Mouse (Mus musculus): ENCODE measurements around the gene Gm45799.

Gm45799 gene

DNA sequence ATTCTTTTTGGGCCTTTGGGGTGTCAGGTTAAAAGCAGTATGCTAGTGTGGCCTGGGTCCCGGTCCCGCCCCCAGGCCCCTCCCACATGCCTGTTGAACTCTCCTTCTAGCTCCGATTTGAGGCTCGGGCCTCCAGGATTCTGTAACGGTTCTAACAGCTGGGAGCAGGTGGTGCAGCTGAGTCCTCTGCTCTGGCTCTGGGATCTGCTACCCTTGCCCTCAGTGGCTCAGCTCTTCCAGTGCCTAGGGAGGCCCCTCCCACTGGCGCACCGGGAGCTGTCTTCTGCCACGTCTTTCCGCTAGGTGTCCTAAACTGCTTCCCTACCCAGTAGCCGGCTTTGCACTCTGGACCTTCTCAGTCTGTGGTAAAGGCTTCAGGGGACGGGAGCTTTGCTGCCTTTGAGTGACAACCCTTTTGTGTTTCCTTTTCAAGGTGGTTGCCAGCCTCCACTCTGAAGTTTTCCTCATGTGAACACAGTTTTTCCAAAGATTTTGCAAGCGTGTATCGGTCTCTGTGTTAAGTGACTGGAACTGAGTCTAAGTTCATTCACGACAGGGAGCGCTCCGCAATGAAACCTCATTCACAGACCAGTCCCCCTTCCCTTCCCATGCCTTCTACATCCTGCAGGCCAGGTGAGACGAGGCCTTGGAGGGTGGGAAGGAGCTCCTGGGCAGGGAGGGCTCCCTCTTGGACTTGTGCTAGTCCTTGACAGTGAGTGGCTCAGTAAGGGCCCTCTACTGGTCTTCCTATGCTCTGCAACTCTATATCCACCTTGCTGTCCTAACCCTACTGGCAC is 10.5 kb downstream of the Gm45799 start, which contains the start of gene Dnhd1:
Dnhd1 (plus strand) TSS at position 189 of the 797 bp plus-strand sequence.
- peak; percentile 50 for DNase-seq

DNA sequence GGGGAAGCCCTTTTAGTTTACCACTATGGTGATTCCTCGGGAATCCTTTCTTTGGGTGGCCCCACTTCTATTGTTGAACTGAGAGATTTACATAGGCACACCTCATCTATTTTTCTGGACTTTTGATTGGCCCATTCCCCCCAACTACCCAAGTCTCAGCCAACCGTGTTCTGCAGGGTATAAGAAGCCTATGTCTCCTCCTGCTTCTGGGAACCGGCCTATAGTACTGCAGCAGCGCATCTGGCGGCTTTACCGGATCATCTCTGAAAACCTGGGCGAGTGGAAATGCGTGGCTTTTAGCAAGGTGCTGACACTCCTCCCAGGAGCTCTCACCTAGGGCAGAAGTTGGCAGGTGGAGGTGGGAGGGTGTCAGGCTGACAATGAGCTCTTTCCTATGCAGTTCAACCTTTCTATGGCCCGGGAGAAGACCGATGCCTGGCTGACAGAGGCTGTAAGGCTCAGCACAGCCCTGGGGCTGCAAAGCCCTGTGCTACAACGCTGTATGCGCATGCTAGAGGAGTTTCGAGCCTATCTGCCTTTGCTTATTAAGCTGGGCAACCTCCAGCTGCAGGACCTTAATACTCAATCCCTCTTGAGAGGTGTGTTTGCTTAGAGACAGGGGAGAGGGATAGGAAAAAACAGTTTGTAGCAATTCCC is 45.3 kb downstream of the Gm45799 start:
- no peak for DNase-seq

DNA sequence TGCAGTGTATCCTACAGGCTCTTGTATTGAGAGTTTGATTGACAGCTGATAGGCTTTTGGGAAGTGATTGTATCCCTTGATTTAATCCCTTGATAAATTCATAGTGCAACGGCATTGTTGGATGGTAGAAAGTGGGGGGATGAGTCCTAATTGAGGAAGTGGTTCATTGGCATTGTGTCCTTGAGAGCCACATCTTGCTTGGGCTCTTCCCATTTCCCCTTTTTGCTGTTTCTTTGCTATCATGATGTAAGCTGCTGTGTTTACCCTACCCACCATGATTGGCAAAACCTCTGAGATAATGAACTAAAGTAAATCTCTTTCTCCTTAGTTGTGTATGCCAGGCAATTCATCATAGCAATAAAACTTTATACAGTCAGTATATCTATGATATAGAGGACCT is 50.5 kb downstream of the Gm45799 start:
- no peak for DNase-seq

DNA sequence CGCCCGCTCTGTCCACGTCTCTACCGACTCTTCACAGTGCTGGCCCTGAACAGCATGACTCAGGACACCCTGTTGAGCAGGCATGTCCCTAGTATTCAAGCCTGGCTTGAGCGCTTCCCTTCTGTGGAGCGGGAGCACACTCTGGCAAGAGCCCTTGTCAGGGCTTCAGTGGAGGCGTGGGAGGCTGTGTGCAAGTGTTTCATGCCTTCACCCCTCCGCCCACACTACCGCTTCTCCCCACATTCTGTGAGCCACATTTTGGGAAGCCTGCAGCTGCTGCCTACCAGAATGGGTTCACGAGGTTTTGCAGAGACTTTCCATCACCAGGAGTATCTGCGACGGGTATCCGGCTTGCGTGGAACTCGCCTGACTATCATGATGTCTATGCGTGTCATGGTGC is 62.8 kb downstream of the Gm45799 start:
- no peak for DNase-seq

DNA sequence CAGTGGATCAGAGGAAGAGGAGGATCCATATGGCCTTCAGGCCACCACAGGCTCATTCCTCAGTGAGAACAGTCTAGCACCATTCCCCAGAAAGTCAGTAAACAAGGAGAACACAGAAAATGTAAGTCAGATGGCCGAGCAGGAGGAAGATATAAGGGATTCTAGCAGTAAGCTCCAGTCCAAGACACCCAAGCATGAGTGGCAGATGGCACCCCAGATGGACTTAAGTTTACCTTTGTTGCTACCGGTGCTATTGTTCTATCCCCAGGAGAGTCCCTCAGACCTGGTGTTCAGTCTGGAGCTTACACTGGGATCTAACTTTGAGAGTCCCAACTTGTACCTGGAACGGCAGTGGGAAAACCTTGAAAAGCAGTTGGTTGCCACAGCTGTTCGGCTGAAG is 63.5 kb downstream of the Gm45799 start:
- DNase-seq, result no peak

DNA sequence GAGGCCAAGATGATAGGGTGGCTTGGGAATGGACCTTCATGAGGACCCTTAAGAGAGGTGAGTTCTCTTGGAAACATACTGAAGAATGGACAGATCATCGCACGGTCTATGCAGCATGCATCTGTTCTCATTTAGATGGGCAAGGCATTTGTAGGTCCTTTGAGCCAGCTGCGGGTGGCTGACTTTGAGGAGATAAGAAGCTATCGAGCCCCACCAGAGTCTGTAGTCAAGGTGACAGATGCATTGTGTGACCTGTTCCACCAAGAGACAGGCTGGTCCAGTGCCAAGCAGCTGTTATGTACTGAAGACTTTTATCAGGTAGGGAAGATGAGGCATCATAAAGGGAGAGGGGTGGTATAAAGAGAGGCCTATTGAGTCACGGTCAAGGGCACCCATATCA is 68.4 kb downstream of the Gm45799 start:
- DNase-seq, result no peak

DNA sequence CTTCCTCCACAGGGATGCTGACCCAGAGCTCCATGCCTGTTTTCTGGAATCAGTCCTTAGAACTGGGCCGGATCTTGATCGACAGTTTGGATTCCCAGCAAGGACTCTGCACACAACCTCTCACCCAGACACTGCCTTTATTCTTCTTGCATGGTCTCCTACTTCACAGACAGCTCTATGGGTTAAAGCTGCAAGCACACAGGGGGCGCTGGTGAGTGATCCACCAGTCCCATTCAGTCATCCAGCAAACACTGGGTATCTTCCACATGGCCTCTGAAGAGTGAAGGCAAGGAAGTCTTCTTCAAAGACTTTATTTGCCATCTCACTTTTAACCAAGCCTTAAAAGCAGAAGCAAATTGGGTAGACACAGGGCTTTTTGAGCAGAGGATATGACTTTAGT is 75.0 kb downstream of the Gm45799 start:
- DNase-seq, result no peak

DNA sequence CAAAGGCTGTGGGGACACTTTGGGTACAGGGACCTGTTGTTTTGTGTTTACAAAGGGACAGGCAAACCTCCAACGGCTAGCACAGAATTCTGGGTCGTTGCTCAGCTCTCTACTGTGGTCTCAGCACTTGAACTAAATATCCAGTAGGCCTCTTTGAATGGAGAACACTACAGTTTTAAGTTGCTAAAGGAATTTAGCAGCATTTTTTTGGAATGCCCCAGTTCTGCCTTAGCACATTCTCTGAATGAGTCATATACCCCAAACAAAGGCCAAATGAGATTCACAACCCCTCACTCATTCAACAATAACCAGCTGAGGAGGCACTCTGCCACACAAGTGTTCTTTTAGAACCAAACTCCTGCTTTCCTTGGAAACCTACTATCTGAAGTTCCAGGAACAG is 81.6 kb downstream of the Gm45799 start:
- DNase-seq, result no peak

DNA sequence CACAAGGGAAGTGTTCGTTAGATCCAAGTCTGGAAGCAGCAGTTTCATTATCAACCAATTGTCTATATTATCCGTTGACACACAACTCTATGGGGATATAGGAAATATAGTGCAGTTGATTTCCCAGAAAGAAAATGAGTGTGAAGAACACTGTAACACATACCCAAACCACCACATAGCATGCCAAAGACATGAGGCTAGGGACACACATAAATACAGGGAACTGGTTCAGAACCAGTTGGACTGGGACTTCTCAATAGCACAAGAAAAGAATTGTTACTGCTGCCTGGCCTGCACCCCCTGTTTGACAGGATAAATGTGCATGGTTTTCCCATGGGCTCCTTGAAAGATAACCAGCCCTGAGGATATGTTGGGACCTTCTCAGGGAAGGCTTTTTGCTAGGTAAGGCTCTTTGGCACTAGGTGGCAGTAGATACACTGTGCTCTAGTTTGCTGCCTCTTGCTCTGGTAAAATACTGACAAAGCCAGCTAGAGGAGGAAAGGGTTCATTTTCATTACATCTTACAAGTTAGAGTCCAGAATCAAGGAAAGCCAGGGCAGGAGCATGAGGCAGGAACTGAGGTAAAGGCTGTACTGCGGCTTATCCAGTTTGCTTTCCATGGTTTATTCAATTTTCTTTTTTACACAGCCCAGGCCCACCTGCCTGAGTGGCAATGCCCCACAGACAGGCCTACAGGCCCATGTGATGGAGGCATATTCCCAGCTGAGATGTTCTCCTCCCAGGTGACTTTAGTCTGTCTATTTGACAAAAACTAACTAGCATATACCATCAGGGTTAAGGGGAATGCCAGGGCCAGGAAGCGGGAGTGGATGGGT is 86.0 kb downstream of the Gm45799 start:
- DNase-seq, result peak; percentile 40

DNA sequence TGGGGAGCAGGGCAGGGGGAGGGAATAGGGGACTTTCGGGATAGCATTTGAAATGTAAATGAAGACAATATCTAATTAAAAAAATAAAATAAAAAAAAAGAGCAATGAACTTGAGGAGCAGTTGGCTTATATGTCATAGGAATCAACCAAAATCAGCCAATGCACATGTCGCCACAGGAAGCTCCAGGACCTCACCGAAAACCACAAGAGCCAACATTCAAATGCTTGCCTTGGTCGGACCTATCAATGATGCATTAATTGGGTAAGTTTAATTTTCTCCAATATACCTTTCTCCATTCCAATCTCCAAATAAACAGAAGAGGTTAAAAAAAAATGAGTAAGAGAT is 86.6 kb downstream of the Gm45799 start:
- no peak for DNase-seq

DNA sequence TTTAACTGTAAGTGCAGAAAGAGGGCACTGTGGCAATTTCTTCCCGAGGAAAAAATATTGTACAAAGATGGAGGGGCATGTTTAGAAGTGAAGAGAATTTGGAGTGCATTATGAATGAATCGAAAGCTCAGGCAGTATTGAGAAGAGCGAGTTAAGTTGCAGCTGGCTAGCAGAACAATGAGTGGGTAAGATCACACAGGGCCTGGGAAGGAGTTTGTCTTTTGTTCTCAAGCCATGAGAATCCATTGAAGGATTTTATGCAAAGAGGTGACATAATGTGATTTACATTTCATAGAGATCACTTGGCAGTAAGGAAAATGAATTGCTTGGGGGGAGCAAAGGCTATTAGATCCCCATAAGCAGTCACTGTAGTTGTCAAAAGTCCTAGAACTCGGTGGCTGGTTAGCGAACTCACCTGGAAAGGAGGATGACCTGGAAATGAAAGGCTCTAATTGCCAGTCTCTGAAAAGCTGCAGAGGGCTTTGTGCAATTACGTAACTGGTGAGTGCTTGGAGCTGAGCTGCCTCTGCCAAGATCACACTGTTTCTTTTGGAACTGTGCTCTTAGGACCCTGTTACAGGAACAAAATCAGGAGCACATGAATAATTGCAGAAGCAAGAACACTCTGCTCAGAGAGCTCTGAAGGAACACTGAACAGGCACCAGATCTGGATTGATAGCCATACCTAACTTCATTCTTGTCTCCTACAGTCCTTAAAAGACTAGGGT is 88.5 kb downstream of the Gm45799 start:
- DNase-seq, result no peak

DNA sequence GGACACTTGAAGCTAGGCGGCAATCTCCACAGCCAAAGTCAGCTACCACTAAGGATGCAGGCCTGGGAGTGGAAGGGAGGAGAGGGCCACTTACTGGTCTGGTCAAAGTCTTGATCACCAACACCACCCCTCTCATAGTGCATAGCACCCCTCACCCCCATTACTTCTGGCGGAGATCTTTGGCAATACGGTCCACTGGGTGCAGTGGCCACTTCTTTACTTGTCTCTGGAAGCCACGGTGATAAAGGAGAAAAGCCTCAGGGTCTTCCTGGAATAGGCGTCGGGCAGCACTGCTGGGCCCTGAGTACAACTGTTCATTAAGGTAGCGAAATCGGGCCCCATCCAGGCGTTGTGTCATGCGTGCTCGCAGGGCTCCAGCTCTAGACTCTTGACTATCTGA is 93.5 kb downstream of the Gm45799 start:
- DNase-seq, result no peak

Measured in right cerebral cortex, postnatal 25 days (tissue).